Mouse (Mus musculus) small intestine, adult 2 months (tissue): ENCODE measurements around the gene Ttc7.

Source experiments
- CTCF ChIP-seq: fragments of 200-500 bp; IDR thresholded peaks from 2 replicates; pipeline ENCODE4 v1.5.1; 2012; ENCODE audit warnings: low read depth, mild to moderate bottlenecking, control low read depth, inconsistent platforms, low read length, moderate library complexity, mixed read lengths; ENCODE audit not compliant: insufficient replicate concordance, insufficient read length; ENCODE audit errors: extremely low read depth
- POLR2A ChIP-seq: fragments of 200-500 bp; IDR thresholded peaks from 2 replicates; pipeline ENCODE4 v1.6.1; 2012; ENCODE audit warnings: low read depth, mild to moderate bottlenecking, control low read depth, inconsistent platforms, low read length, moderate library complexity

DNA sequence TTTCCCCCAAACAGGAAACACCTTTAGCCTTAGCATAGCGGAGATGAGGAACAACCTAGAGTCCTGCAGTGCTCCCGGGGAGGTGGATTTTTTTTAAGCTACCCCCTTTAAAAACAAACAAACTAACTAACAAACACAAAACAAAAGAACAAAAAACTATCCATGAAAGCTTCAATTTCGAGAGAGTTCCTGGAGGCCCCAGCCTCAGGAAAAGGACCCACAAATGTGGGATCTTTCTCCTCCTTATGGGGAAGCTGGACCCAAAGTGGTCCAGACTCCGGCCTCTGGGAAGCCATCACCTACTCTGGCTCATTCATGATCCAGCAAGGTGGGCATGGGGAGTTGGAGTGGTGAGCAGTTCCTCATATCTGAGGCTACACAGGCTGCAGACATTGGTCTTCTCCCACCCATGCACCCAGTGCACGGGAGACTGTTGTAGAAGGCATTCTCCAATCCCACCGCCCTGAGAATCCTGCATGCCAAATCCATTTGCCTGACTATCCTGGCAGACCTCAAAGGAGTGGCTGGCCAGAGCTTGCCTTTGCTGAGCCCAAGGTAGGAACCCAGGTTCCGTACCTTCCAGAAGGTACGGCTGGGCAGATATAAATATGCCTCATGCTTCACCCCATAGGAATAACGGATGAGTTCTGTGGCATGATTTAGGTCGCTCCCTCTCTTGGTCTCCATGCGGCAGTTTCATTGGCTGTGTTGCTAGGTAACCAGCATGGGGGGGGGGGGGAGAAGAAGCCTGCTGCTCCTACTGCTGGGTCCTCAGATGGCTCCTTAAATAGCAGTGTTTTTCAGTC lies 48.9 kb downstream of the Ttc7 start:
- no peak for TF ChIP-seq CTCF
- TF ChIP-seq POLR2A = no peak
